Mouse (Mus musculus) kidney, adult 18-20 months (tissue): ENCODE measurements at regions not wholly inside any gene's neighbourhood (a gene's known extent, or its start where the extent isn't known, plus 50 kb on each side); places are given as distances from the start of the nearest gene placed in this dataset.
A peak's percentile ranks its signal among the peaks of the same experiment; 100 is the strongest.

Source experiments
- DNase-seq: peaks from one replicate; pipeline ENCODE4 v3.0.0; 2021

DNA sequence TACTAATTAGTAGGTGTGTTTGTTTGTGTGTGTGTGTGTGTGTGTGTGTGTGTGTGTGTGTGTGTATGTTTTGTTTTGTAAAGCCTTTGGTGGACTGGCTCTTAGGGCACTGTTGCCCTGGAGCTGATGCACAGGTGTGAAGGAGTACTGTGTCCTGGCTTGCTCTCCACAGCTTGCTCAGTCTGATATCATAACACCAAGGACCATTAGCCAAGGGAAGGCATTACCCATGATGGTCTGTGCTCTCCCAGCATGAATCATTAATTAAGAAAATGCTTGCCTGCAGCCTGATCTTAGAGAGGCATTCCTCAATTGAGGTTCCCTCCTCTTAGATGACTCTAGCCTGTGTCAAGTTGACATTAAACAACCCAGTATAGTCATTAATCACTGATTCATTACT lies 54.7 kb downstream of the Spry2 start:
- no peak for DNase-seq

- no peak for DNase-seq
These were observed 59.1 kb downstream of the Spry2 start for GRCm38 (mm10) chr14:105837533-105837932.

DNA sequence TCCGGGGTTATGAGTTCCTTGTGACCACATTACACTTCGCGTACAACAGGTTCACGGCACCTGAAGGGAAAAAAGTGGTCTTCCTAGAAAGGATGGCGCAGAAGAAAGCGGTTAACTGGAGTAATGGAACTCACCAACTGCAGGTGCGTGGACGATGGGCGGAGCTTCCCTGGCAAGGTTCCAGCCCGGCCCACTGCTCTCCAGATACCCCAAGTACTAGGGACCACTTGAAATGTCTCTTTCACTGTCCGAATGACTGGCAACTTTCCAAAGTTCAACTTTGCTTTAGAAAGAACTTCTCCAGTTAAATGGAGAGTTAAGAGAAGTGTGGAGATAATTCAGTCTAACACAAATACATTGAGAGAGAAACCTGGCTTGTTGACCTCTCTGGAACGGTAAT lies 65.9 kb downstream of the Spry2 start:
- DNase-seq = no peak

- DNase-seq = no peak
These were observed 66.3 kb downstream of the Spry2 start for GRCm38 (mm10) chr14:105830301-105830700.

DNA sequence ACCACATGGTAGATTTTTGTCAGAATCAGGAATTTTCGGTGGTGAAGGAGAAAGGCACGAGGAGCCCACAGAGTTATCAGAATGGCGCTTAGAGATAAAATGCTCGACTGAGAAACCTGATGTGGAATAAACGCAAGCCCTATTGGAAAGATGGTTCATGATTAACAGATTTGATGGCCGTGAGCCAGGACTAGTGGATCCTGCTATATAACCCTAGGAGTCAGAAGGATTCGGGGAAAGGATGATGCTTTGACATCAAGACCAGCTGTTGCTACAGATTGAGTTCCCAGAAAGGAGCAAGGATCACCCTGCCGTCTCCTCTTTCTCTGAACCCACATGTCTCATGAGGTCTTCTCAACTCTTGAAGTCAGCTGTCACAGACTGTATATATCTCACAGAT lies 73.5 kb downstream of the Spry2 start:
- DNase-seq = no peak

DNA sequence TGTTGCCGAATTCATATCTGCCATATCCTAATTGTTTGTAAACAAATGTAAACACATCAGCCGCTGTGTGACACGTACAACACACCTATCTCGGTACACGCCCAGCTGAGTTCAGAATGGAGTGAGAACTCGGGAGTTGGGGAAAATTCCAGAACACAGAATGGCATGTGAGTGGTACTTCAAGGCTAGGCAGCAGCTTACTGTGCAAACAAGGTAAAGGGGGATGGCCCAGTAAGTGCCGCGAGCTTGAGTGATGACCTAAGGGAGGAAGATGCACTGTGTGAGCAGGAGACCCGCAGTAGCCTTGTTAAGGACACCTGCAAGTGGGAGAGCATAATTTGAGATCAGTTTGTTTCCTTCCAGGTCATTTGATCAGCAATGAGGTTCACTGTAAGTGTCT lies 74.0 kb downstream of the Spry2 start:
- no peak for DNase-seq

GRCm38 (mm10) chr14:105819534-105819933 lies 77.1 kb downstream of the Spry2 start:
- no peak for DNase-seq

GRCm38 (mm10) chr14:105818841-105819240 lies 77.8 kb downstream of the Spry2 start:
- DNase-seq = no peak

DNA sequence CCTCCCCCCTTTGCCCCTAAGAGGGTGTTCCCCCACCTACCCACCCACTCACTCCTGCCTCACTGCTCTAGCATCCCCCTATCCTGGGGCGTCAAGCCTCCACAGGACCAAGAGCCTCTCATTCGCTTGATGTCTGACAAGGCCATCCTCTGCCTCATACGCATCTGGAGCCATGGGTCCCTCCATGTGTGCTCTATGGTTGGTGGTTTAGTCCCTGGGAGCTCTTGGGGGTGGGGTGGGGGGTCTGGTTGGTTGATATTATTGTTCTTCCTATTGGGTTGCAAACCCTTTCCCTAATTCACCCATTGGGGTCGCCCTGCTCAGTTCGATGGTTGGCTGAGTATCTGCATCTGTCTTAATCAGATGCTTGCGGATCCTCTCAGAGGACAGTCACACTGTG lies 79.1 kb downstream of the Spry2 start:
- DNase-seq = no peak

- DNase-seq = peak; percentile 57
These were observed 80.8 kb downstream of the Spry2 start for GRCm38 (mm10) chr14:105815827-105816226.

- DNase-seq = peak; percentile 44
These were observed 81.3 kb downstream of the Spry2 start for GRCm38 (mm10) chr14:105815281-105815680.

DNA sequence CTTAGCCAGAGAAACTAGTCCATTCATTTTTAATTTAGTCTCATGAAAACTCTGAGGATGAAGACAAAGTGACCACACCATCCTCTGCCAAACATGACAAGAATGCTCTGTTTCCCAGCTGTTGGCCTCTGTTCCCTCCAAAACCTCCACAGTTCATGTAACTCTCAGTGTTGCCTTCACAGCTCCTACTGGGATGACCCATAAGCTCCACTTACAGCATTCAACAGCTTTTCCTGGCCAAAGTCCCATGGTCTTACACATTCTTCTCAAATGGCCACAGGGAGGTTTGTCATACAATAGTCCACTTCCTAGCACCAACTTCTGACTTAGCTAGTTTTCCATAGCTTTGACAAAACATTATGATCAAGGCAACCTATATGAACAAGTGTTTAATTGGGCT lies 83.0 kb downstream of the Spry2 start:
- DNase-seq = no peak

- no peak for DNase-seq
These were observed 83.5 kb downstream of the Spry2 start for GRCm38 (mm10) chr14:105813097-105813496.

DNA sequence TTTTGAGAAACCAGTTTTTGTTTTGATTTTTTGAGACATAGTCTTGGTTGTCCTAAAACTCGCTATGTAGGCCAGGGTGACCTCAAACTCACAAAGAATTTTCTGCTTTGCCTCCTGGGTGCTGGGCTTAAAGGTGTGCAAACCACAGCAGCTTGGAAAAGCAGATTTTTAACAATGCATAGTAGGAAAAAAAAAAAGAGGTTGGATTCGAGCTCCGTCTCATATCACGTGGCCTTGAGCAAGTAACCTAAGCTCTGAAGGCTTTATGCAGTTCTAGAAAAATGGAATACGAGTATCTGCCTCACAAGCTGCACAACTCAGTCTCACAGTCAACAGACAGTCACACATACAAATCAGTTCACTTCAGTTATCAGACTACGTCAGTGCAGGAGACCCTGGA lies 90.9 kb downstream of the Spry2 start:
- no peak for DNase-seq

DNA sequence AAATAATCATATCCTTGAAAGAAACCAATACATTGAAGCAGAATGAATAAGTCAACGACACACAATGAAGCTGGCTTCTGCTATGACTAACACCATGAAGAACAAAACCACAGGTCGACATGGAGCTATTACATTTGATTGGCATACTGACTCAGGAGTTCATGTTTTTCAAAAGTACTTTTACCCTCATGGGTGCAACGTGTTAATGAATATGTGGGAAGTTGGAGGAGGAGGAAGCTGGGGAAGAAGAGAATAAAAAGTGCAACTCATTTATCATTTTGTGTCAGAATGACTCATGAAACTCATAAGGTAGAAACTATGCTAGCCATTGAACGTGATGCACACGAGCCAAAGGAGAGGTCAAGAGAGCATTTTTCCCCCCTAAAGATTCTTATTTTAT lies 91.3 kb downstream of the Spry2 start:
- no peak for DNase-seq

DNA sequence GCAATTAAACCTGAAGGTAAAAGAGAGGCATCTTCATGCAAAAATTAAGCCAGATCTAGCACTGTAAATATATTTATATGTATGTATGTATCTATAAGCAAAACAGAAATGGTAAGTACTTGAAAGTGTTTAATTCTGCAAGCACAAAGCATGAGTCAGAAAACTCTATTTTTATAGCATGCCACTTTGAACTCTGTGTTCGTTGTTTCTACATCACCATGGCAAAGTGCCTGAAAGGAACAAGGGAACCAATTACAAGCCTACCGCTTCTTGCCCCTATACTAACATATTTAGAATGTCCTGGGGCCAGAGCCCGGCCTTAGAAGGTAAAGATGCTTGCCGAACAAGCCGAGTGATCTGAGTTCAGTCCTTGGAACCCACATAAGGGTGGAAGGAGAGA lies 91.9 kb downstream of the Spry2 start:
- no peak for DNase-seq

- no peak for DNase-seq
These were observed 93.3 kb downstream of the Spry2 start for GRCm38 (mm10) chr14:105803281-105803680.

GRCm38 (mm10) chr14:105802529-105803280 lies 93.9 kb downstream of the Spry2 start:
- DNase-seq = peak; percentile 68

DNA sequence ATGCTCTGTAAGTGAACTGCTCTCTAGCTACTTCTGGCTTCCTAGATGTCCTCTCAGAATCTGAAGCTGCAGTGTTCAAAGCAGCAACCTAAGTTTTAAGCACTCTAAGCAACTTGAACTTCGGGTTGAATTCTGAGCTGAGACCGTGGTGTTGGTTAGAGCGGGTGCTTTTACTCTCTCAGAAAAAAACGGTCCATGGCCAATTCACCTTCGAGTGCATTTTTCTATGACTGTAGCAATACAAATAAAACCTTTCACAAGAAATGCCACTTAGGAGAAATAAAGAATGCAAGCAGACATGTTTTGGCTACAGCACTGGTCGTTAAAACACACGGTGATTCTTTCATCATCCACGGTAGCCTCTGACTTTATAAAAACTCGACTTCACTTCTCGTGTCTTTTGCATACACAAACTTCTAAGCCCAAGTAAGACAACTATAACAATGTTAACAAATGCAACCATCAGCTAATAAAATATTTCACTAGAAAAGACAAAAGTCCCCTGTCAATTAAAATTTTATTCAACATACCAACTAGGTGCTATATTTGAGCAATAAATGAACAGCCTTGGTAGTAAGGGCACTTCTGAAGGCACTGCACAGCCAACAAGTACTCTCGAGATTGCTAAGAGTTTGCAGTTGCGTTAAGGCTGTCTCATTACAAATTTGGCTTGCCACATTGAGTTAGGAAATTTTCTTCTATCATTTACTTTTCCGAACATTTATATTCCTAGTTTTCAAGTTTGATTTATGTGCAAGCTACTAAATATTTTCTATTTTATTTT lies 96.3 kb downstream of the Spry2 start:
- DNase-seq = no peak

DNA sequence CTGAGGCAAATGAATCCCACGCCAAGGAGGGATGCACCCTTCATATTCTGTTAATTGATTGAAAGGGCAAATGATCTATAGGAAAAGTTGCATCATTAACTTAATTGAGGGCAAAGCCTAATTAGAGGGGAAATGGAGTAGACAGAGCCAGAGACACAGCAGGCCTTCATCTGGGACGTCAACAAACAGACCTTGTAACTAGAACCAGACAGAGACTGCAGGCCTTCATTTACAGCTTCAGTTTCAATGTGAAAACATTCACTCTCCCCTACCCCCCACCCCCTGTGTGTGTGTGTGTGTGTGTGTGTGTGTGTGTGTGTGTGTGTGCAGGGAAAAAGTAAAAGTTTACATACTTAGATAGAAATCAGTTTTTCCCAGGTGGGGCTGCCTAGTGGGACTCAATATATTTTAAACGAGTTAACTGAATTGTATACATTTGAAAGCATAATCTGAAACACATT lies 97.2 kb downstream of the Spry2 start:
- no peak for DNase-seq

GRCm38 (mm10) chr14:105793010-105793702 lies 103.5 kb downstream of the Spry2 start:
- DNase-seq = no peak

DNA sequence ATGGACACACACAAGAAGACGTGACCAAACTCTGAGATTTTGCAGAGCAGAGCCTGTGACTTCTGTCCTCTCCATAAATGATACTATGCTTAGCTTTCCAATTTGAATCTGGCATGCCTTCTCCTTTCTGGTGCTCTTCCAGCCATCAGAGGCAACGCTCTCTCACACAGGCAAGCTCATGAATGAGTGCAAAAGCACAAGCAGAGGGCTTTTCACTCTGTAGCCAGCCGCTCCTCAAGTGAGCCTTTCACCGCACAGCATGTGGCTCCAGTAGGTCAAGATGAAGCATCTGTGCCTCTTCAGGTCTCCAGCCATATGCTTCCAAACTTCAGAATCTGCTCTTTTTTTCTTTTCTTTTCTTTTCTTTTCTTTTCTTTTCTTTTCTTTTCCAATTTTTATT lies 106.2 kb downstream of the Spry2 start:
- DNase-seq = no peak

DNA sequence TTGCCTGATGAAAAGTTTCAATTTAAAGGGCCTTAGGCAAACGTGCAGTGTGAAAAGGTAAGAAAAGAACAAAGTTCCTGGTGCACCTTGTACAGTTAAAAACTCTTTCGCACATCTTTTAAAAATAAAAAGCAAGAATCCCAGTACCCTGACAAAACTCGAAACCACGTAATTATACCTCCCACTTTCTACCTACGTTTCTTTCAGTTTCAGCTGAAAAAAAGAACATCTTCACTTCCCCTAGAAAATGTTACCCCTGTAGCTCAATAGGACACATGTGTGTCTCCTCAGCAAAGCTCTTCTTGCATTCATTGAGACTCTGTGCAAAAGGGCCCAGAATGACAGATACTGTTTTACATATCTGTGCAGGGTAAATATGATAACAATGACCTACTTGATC lies 113.2 kb downstream of the Spry2 start:
- DNase-seq = no peak

DNA sequence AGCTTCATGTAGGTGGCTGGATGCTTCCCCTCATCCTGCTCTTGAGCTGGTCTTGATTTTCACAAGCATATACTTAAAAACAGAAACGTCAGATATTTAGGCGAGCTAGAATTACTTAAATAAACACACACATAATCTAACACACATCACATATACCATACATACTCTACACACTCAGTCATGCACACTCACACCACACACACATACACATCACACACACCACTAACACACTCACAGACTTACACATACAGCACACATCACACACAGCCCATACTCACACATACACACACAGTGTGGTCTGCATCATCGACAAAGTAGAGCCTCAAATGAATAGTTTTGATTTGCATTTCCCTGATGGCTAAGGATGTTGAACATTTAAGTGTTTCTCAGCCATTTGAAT lies 116.9 kb downstream of the Spry2 start:
- no peak for DNase-seq
